Mouse (Mus musculus): ENCODE measurements around the gene Smad6.

- TF ChIP-seq CTCF (IDR thresholded peaks at IDR 0.05; ENCODE audit: control insufficient read depth, insufficient read depth, insufficient replicate concordance, low read depth, low read length) (no peak), POLR2A (IDR thresholded peaks at IDR 0.05; ENCODE audit: control insufficient read depth, low read depth, low read length) (no peak)
Measured at GRCm38 (mm10) chr9:63919001-63919555, 102.8 kb downstream of the Smad6 start.

All from testis, adult 2 months (tissue).